Mouse (Mus musculus): ENCODE measurements around the gene Npas3. TPM values are rescaled to one million over a fixed set of nuclear protein-coding genes. Genes with fewer than 3 reads are reported as not detected.

Npas3 gene
- polyA plus RNA-seq, 1 experiment from 2014 or later = 31.3 TPM

DNA sequence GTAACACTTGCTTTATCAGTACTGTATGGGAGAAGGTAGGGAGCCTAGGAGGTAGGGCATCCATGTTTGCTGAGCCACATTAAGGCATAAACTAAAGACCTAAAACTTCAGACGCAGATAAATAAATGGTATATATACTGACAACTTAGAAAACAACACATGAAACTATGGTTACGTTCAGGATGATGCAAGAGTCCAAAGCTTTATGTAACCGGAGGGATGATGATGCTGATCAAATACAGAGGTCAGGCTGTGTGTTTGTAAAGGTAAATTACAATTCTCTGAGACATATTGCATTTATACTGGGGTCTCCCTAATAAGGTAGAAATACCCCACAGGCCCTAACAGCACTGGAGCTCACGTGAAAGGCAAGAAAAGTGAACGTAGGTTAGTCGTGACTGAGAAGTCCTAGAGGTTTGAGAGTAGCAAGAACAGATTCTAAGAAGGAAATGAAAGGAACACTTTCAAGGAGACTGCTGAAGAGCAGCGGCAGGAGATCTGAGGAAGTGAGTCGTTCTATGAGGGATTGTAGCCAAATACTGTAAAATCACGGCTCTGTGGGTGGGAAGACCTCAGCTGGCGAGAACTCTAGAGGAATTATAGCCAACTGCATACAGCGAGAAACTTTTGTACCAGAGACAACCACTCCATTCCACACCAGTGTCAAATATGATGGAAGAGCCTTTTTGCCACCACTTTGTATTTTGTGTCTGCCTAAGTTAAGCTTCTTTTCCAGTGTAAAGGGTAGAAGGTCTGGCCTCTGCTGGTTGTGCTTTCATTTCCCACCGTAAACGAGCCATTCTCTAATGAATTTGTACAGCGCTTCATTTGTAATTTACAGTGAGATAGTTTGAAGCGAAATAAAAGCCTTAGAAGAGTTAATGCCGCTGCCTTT is 49.7 kb downstream of the Npas3 start:
- H3K27ac ChIP-seq = no peak overlapping the region
- no peaks in the 10 kb centered on the region for H3K9me3 ChIP-seq
- peaks cover 18% of the 10 kb centered on the region; the same call in 1 of the 2 replicates for H3K4me1 ChIP-seq
- no peaks in the 10 kb centered on the region for H3K27me3 ChIP-seq (replicated peaks)
- no peak overlapping the region for H3K9ac ChIP-seq
- ATAC-seq (replicated peaks) = no peak
- no peak overlapping the region for H3K4me3 ChIP-seq
- WGBS = 63% methylated on average over 16 of the region's 16 CpGs
- 0 out of 2 replicates have a peak overlapping the region, but pooled peaks have one; percentile 9 for H3K4me2 ChIP-seq
- H3K36me3 ChIP-seq (replicated peaks) = no peaks in the 10 kb centered on the region

- H3K27me3 ChIP-seq (replicated peaks) = no peaks in the 10 kb centered on the region
- ATAC-seq (replicated peaks) = no peak
- no peak overlapping the region for H3K4me2 ChIP-seq
- H3K4me3 ChIP-seq = no peak overlapping the region
- H3K27ac ChIP-seq = no peak overlapping the region
- H3K36me3 ChIP-seq (replicated peaks) = no peaks in the 10 kb centered on the region
- peaks cover 19% of the 10 kb centered on the region; the same call in 1 of the 2 replicates for H3K4me1 ChIP-seq
- H3K9me3 ChIP-seq = no peaks in the 10 kb centered on the region
- WGBS = 46% methylated on average over 2 of the region's 2 CpGs
- H3K9ac ChIP-seq = no peak overlapping the region
These were observed 52.5 kb downstream of the Npas3 start for GRCm38 (mm10) chr12:53300964-53301363.

DNA sequence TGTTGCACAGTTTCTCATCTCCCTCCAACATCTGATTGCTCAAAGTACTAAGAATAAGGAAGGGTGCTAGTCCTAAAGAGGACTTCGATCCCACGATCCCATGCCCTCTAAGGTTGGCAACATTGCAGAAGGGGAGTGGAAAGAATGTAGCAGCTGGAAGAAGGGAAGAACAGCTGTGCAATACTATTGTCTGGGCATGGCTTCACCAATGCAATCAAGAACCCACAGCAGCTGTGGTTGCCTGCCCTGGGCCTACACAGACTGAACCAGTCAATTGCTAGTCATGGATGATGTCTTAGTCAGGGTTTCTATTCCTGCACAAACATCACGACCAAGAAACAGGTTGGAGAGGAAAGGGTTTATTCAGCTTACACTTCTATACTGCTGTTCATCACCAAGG is 53.7 kb downstream of the Npas3 start:
- Histone ChIP-seq H3K4me3 (no peak overlapping the region), H3K27ac (no peak overlapping the region), H3K9ac (no peak overlapping the region), H3K36me3 (replicated peaks) (no peaks in the 10 kb centered on the region), H3K4me1 (peaks cover 22% of the 10 kb centered on the region; the same call in 1 of the 2 replicates), H3K9me3 (no peaks in the 10 kb centered on the region), H3K27me3 (replicated peaks) (no peaks in the 10 kb centered on the region), H3K4me2 (no peak overlapping the region)
- 93% methylated on average over 3 of the region's 3 CpGs for WGBS
- no peak for ATAC-seq (replicated peaks)

DNA sequence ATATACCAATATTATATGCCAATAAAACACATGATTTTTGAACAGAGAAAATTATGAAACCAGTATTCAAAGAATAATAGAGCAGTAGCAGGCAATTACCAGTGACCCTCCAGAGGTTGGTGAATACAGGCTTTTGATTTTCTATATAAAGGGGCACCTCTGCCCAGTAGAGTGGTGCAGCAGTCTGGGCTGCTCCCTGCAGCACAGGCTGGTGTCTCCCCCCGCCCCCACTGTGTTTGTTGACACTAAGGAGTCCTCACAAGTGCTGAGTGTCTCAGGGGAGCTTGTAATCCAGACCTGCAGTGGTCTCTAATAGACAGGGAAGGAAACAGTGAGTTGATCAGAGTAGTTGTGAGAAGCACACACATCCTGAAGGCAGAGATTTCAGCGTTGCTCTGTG is 68.2 kb downstream of the Npas3 start:
- Histone ChIP-seq H3K4me1 (peaks cover 8% of the 10 kb centered on the region), H3K9me3 (no peaks in the 10 kb centered on the region), H3K9ac (no peak overlapping the region), H3K36me3 (replicated peaks) (no peaks in the 10 kb centered on the region), H3K4me2 (no peak overlapping the region), H3K27me3 (replicated peaks) (no peaks in the 10 kb centered on the region), H3K4me3 (no peak overlapping the region), H3K27ac (no peak overlapping the region)
- ATAC-seq (replicated peaks) = no peak
- WGBS = 51% methylated on average over 2 of the region's 2 CpGs

GRCm38 (mm10) chr12:53317801-53318200 is 69.3 kb downstream of the Npas3 start:
- no peak for ATAC-seq (replicated peaks)
- Histone ChIP-seq H3K9ac (no peak overlapping the region), H3K4me2 (no peak overlapping the region), H3K27ac (no peak overlapping the region), H3K4me3 (no peak overlapping the region), H3K4me1 (peaks cover 15% of the 10 kb centered on the region), H3K27me3 (replicated peaks) (no peaks in the 10 kb centered on the region), H3K9me3 (no peaks in the 10 kb centered on the region), H3K36me3 (replicated peaks) (no peaks in the 10 kb centered on the region)
- WGBS = 65% methylated on average over 3 of the region's 3 CpGs

DNA sequence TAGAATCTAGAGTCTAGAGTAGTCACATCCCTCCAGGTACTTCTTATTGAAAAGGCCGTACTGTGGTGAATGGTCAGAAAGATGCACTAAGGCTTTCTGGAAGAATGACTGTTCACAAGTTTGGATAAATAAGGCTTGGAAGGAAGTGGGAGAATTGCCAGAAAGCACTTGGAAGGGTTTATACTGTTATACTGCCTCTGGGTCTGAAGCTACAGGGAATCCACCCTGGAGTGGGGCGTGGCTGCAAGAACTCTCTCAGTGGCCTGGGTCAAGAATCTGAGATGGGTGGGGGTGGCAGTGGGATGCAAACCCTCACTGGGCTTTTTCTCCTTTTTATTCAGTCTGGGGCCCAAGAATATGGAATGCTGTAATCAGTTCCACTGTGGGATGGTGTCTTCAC is 72.0 kb downstream of the Npas3 start:
- Histone ChIP-seq H3K36me3 (replicated peaks) (no peaks in the 10 kb centered on the region), H3K9ac (no peak overlapping the region), H3K4me1 (peaks cover 15% of the 10 kb centered on the region), H3K4me3 (no peak overlapping the region), H3K4me2 (no peak overlapping the region), H3K27me3 (replicated peaks) (no peaks in the 10 kb centered on the region), H3K9me3 (no peaks in the 10 kb centered on the region), H3K27ac (no peak overlapping the region)
- no peak for ATAC-seq (replicated peaks)
- WGBS = 86% methylated on average over 2 of the region's 2 CpGs

DNA sequence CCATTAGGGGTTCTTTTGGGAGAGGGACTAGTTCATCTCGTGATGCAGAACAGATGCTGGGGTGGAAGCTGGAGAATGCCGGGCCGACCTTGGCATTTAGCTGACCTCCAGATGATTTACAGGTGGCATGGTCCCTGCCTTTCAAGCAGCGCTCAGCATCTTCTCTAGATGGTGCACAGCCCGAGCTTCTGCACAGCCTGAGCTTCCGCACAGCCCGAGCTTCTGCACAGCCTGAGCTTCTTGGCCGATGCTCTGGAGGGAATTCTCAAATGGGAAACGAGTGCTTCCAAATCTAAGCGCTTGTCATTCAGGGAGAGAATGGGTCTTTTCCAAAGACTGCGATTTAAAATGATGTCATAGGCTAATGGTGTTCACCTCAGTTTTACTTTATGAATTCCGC is 72.5 kb downstream of the Npas3 start:
- Histone ChIP-seq H3K4me2 (no peak overlapping the region), H3K4me3 (no peak overlapping the region), H3K36me3 (replicated peaks) (no peaks in the 10 kb centered on the region), H3K27me3 (replicated peaks) (no peaks in the 10 kb centered on the region), H3K4me1 (peaks cover 15% of the 10 kb centered on the region), H3K9me3 (no peaks in the 10 kb centered on the region), H3K27ac (no peak overlapping the region), H3K9ac (no peak overlapping the region)
- no peak for ATAC-seq (replicated peaks)
- WGBS = 77% methylated on average over 12 of the region's 12 CpGs

DNA sequence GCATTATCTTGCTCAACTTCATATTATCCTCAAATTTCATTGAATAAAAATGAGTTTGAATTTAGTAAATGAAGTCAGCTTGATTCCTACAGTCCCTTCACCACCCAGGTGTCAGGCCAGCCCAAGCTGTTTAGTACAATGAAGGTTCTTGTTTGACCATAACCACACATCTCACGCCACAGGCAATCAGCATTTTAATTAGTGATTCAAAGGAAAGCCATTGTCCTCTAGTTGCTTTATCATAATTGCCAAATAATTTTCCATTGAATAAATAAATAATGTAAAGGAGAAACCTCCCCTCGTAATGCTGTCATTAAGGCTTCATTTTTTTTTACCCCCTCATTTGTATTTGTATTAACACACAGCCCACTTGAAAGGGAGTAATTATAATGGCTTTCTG is 73.5 kb downstream of the Npas3 start:
- H3K4me2 ChIP-seq = no peak overlapping the region
- no peak overlapping the region for H3K27ac ChIP-seq
- no peak overlapping the region for H3K4me3 ChIP-seq
- H3K9ac ChIP-seq = no peak overlapping the region
- peaks cover 11% of the 10 kb centered on the region for H3K4me1 ChIP-seq
- 34% methylated on average over 2 of the region's 2 CpGs for WGBS
- H3K27me3 ChIP-seq (replicated peaks) = no peaks in the 10 kb centered on the region
- no peaks in the 10 kb centered on the region for H3K9me3 ChIP-seq
- ATAC-seq (replicated peaks) = no peak
- H3K36me3 ChIP-seq (replicated peaks) = no peaks in the 10 kb centered on the region

GRCm38 (mm10) chr12:53327653-53328188 is 79.2 kb downstream of the Npas3 start:
- H3K9me3 ChIP-seq = no peaks in the 10 kb centered on the region
- no peaks in the 10 kb centered on the region for H3K36me3 ChIP-seq (replicated peaks)
- peaks cover 16% of the 10 kb centered on the region for H3K4me1 ChIP-seq
- ATAC-seq (replicated peaks) = no peak
- H3K27me3 ChIP-seq (replicated peaks) = no peaks in the 10 kb centered on the region
- H3K4me2 ChIP-seq = no peak overlapping the region
- 46% methylated on average over 3 of the region's 3 CpGs for WGBS
- no peak overlapping the region for H3K9ac ChIP-seq
- no peak overlapping the region for H3K4me3 ChIP-seq
- no peak overlapping the region for H3K27ac ChIP-seq

DNA sequence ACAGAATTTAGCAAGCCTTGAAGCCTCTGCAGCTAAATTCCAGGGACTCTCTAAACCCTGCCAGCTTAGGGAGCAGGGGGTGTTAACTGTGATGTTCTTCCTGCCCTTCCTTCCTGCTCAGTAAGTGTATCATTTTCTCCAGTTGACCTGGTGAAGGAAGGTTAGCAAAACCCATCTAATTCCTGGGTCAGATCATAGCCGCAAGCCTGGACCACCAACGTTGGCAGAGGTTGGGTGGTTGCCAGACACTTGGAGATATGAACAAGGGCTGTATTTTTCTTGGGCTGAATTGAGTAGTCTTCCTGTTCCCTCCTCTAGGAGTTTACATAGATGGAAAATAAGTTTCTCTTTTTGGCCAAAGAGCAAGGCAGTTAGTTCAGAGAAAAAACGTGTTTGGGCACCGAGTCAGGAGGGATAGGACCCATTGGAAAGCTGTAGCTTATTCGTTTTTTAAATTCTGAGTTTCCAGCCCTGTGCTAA is 79.8 kb downstream of the Npas3 start:
- no peak for ATAC-seq (replicated peaks)
- Histone ChIP-seq H3K36me3 (replicated peaks) (no peaks in the 10 kb centered on the region), H3K27me3 (replicated peaks) (no peaks in the 10 kb centered on the region), H3K9ac (no peak overlapping the region), H3K4me1 (peaks cover 16% of the 10 kb centered on the region), H3K27ac (0 out of 2 replicates have a peak overlapping the region, but pooled peaks have one; percentile 21), H3K4me2 (no peak overlapping the region), H3K9me3 (no peaks in the 10 kb centered on the region), H3K4me3 (no peak overlapping the region)
- 43% methylated on average over 5 of the region's 5 CpGs for WGBS

DNA sequence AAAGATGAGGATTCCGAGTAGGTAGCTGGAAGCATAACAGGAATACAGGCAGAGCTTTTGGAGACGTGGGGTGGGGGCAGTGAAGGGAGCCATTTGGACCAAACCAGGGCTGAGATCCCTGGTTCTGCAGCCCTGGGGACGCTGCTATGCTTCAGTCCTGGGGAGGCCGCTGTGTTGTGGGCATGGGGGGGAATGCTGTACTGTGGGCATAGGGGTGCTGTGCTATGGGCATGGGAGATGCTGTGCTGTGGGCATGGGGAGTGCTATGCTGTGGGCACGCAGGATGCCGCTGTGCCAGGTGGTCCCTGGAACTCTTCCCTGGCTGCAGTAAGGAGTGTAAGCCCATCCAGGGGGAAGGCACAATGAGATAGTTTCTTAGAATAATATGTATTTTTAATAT is 81.7 kb downstream of the Npas3 start:
- Histone ChIP-seq H3K27me3 (replicated peaks) (no peaks in the 10 kb centered on the region), H3K9me3 (no peaks in the 10 kb centered on the region), H3K36me3 (replicated peaks) (no peaks in the 10 kb centered on the region), H3K4me3 (no peak overlapping the region), H3K27ac (no peak overlapping the region), H3K4me2 (no peak overlapping the region), H3K9ac (no peak overlapping the region), H3K4me1 (peaks cover 16% of the 10 kb centered on the region)
- 91% methylated on average over 6 of the region's 6 CpGs for WGBS
- no peak for ATAC-seq (replicated peaks)

DNA sequence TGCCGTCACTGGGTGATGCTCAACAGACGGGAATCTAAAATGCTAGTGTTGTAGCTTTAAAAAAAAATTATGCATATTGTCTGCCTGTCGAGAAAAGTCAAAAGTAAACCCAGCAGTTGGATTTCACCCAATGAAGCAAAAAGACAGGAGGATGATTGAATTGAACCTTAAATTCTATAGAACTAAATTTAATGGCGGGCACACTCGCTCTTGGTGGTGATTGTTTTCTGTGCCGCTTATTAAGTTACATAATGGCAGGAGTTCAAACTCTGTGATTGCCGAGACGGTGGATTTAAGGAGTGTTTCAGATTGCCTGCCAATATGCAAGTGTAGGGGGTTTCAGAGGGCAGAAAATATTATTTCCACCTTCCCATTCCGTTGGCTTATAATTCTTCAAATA is 82.9 kb downstream of the Npas3 start:
- ATAC-seq (replicated peaks) = no peak
- Histone ChIP-seq H3K4me3 (no peak overlapping the region), H3K27me3 (replicated peaks) (no peaks in the 10 kb centered on the region), H3K4me1 (peaks cover 16% of the 10 kb centered on the region), H3K9ac (no peak overlapping the region), H3K4me2 (no peak overlapping the region), H3K9me3 (no peaks in the 10 kb centered on the region), H3K27ac (no peak overlapping the region), H3K36me3 (replicated peaks) (no peaks in the 10 kb centered on the region)
- 27% methylated on average over 9 of the region's 9 CpGs for WGBS

DNA sequence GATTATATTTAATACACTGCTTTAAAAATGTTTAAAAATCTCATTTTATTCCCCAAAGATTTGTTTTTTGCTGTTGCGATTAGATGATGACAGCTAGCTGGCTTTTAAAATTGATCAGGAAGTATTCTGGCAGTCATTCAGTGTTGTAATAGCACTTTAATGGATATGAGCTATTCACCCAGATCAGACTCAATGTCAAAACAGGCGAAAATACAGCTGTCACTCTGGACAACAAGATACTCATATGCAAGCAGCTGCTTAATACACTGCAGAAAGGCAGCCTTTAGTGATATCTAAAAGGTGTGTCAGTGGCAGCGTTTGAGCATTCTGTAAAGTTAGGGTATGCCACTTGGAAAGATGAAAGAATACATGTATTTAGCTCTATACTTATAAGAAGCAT is 83.3 kb downstream of the Npas3 start:
- ATAC-seq (replicated peaks) = no peak
- H3K4me2 ChIP-seq = no peak overlapping the region
- no peak overlapping the region for H3K4me3 ChIP-seq
- no peaks in the 10 kb centered on the region for H3K27me3 ChIP-seq (replicated peaks)
- no peak overlapping the region for H3K27ac ChIP-seq
- H3K9ac ChIP-seq = no peak overlapping the region
- H3K9me3 ChIP-seq = no peaks in the 10 kb centered on the region
- 52% methylated on average over 3 of the region's 3 CpGs for WGBS
- H3K36me3 ChIP-seq (replicated peaks) = no peaks in the 10 kb centered on the region
- H3K4me1 ChIP-seq = peaks cover 16% of the 10 kb centered on the region

All from midbrain, embryonic 15.5 days (tissue).